Mouse (Mus musculus): ENCODE results near the gene Apoe.

Apoe gene

DNA sequence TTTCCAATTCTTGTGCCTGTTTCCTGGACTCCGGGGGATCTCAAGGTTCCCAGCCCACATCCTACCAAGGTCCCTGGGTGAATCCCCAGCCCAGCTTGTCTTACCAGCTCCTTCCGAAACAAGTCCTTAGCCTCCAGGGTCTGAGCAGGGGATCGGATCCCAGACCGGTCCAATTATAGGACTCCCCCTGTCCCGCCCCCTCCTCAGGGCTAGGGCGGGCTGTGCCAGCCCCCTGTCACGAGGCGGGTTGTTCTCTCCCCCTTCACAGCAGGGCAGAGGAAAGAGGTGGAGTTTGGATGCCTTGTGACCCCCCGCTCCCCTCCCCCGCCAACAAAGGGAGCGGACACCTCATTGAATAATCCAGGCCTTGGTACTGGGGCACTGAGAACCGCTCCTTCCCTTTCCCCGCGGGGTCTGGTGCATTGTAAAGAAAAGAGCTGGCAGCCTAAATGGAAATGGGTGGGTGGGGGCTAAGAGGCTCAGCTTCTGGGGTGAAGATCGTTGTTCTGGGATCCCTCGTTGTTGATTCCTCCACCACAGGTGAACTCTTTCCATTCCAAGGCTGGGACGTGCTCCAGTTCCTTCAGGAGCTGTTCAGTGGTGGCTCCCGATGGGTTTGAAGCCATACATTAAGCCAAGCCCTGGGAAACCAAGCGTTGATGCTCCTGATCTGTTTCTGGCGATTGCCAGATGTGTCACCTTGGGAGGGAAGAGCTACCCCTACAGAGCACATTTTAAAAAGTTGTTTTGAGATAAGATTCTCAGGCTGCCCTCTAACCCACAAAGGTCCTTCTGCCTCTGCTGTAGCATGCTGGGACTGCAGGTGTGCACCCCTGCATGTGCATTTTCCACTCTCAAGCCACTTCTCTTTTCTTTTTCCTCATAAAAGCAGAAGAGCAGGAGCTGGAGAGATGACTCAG lies at the start of gene Apoe:
Apoe (minus strand) TSS at position 282 of the 920 bp plus-strand sequence.
- ChIA-PET POLR2A (interaction anchor here (0.5 to 19.8 kb wide), 115 partner anchors 8 to 526 kb away, joined by 3 to 415 read pairs (median 5); partner anchors contain the start of genes Clptm1 (in 3 of the 4), Tomm40 (in 3 of the 4), Apoc1 (in 2 of the 4) and Apoc2 (in 2 of the 4)), CTCF (interaction anchor here (0.5 to 9.6 kb wide), 26 partner anchors 13 to 294 kb away, joined by 3 to 156 read pairs (median 5); partner anchors contain the start of genes Tomm40 (in 3 of the 4) and Clptm1 (in 2 of the 4))

DNA sequence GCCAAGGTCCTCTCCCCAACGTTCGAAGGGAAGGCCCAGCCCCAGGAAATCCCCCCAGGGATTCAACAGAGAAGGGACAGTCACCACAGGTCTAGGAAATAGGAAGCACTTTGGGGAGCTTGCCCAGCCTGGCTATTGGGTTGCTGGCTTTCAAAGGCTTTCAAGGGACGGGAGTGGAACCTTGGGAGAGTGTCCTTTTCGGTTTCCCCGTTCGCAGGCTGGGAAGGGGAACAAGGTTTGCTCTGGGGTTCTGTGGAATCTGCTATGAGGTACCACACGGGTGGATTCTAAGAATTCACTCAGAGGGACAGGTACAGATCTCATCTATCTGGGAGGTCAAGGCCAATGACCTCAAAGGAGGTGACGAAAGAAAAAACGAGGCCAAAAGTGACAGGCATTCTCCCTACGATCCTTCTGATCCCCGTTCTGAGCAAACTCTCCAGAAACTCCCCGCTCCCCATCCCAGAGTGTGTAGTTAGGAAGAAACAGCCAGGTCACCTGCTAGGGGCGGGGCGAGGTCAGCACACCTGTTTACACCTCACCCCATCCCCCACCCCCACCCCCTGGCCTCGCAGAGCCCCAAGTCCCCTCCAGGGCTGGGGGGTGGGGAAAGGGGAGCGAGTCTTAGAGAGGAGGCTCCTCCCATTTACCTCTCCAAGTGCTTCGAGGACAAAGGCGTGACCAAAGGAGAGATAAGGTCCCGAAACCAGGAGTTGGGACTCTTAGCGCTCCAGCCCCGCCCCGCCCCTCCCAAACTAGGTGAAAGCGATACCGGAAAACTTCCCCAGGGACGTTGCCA lies 48.6 kb upstream of the Apoe start:
- ChIA-PET POLR2A (interaction anchor here in 2 of 4 experiments (0.6 to 2.6 kb wide), 16 partner anchors 12 to 161 kb away, joined by 3 to 23 read pairs (median 5); partner anchors contain the start of genes Bcam (in 2 of the 2), Apoc1 (in 1 of the 2), Apoe (in 1 of the 2) and Clptm1 (in 1 of the 2)), CTCF (interaction anchor here in 3 of 4 experiments (0.7 to 2.1 kb wide), 3 partner anchors 53 to 154 kb away, joined by 3 to 17 read pairs (median 4); no protein-coding TSS in a partner anchor)

DNA sequence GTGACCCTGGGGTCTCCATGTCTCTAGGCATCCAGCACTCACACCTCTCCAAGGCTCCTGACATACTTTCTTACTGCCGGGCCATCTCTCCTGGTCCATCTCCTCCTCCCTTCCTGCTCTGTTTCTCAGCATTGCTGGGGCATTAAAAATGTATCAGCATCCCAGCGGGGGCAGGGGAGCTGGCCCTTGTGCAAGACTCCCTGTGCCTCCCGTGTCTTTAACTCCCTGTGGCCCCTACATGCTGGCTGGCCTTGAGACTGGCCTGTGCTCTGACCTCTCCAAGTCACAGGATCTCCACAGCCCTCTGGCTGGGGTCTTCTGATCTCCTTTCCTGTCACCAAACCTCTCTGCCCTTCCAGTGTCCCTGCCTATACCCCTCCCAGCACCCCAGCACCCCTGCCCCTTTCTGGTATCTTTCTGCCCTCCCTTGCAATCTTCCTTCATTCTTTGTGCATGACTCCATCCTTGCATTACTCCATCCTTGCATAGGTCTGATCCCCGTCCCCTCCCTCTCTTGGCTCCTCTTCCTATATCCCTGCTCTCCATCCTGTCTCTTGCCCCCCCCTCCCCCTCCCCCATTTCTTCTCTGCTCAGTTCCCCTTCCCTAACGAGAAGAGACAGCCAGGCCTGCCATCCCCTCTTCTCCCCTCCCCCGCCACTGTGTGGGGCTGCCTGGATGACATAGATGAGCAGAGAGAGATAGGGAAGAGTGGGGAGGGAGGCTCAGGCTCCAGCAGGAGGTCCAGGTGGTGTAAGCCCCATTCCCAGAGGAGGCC lies 47.6 kb upstream of the Apoe start:
- POLR2A ChIA-PET, result interaction anchor here in 2 of 4 experiments (0.6 to 7.3 kb wide), 4 partner anchors 24 to 72 kb away, joined by 3 to 70 read pairs (median 5); partner anchors contain the start of genes Apoe (in 1 of the 2) and Bcam (in 1 of the 2)
- CTCF ChIA-PET, result interaction anchor here in 1 of 4 experiments (0.8 kb wide), 1 partner anchor 223 kb away, joined by 4 read pairs; no protein-coding TSS in a partner anchor

DNA sequence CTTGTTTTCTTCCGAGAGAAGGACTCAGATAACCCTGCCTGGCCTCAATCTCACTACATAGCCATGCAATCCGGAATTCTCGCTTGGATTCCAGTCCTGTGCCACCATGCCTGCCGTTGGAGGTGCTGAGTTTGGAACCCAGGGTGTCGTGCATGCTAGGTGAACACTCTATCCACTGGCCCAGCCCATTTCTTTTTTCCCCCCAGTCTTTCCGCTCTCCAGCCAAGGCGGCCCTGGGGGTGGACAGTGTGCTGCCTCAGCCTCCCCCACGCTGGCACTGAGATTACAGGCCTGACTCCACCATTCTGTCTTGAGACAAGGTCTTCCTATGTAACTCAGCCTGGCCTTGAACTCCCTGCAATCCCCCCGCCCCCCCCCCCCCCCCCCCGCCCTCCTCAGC lies 47.0 kb upstream of the Apoe start:
- CTCF ChIA-PET, result interaction anchor here in 1 of 4 experiments (0.8 kb wide), 1 partner anchor 223 kb away, joined by 4 read pairs; no protein-coding TSS in a partner anchor
- POLR2A ChIA-PET, result interaction anchor here in 2 of 4 experiments (1.4 to 7.3 kb wide), 3 partner anchors 14 to 78 kb away, joined by 5 to 70 read pairs (median 6); partner anchors contain the start of gene Apoe (in 1 of the 2)

DNA sequence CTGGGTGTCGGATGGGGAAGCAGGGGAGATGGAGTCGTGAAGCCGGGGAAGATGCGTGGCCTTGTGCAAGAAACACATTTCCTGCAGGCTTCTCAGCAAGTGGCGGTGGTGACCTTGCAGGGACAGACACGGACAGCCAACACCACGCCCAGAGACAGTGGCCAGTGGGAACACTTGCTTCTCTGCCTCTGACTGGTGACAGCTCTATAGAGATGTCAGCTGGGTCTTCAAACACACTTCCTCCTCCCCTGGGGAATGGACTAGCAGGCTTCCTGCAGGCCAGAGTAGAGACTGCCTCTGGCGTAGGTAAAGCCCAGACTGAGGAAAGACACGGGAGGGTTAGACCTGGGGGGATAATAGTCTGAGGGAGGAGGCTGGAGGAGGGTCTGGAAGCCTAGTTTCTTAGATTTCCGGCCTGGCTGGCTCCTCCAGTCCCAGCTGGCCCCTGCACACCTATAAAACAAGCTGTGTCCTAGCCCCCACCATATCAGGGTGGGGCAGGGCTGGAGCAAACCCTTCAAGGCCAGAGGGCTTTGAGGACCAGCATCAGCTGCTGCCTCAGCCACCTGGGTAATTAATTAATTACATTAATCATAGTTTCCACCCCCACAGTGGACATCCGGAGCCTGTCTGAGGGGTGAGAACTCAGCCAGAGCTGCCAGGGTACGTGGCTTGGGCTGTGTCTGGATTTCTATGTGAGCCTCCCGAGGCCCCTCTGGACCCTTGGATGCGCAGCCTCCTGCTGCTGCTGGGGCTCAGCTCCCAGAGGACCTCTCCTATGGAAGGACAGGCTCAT lies 45.8 kb upstream of the Apoe start:
- CTCF ChIA-PET, result interaction anchor here in 2 of 4 experiments (0.6 to 1.0 kb wide), 3 partner anchors 11 to 172 kb away, joined by 3 read pairs; no protein-coding TSS in a partner anchor
- POLR2A ChIA-PET, result interaction anchor here (0.6 to 7.3 kb wide), 12 partner anchors 9 to 155 kb away, joined by 3 to 70 read pairs (median 4); partner anchors contain the start of genes Apoe (in 2 of the 4) and Tomm40 (in 1 of the 4)

DNA sequence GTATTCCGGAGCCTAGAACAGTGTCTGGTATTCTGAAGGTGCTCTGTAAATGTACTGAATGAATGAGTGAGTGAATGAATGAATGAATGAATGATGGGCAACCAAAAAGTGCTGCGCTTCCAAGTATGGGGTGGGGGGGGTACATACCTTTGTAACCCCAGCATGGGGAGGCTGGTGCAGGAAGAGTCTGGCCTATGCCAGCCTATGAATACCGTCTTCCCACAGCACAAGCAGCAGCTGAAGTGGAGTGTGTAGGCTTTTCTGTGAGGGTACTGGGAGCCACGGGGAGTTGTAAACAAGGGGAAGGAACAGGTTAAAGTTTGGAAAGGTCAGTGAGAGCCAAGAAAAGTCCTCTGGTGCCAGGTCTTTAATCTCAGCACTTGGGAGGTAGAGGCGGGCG lies 44.8 kb upstream of the Apoe start:
- ChIA-PET POLR2A (interaction anchor here in 2 of 4 experiments (1.8 to 7.3 kb wide), 4 partner anchors 26 to 46 kb away, joined by 4 to 70 read pairs (median 54); partner anchors contain the start of genes Tomm40 (in 2 of the 2) and Apoe (in 1 of the 2)), CTCF (interaction anchor here in 2 of 4 experiments (1.0 to 1.3 kb wide), 2 partner anchors 75 to 384 kb away, joined by 3 to 4 read pairs; no protein-coding TSS in a partner anchor)

DNA sequence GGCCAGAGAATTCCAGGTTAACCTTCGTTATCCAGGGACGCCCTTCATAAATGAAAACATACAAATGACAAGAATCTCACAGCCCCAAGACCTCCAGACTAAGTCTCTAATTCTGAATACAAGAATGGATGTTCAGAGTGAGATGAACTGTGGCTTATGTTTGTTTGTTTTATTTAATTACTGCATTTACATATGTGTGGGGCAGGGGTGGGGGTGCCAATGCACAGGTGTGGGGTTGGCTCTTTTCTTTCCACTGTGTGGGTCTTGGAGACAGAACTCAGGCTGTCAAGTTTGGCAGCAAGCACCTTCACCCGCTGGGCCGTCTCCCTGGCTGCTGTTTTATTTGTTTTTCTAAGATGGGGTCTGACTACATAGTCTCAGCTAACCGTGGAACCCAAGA lies 43.5 kb upstream of the Apoe start:
- ChIA-PET CTCF (interaction anchor here in 3 of 4 experiments (0.6 to 2.6 kb wide), 15 partner anchors 11 to 153 kb away, joined by 3 to 41 read pairs (median 6); partner anchors contain the start of gene Tomm40 (in 1 of the 3)), POLR2A (interaction anchor here (0.7 to 7.3 kb wide), 38 partner anchors 8 to 379 kb away, joined by 3 to 70 read pairs (median 7); partner anchors contain the start of genes Apoe (in 2 of the 4), Nectin2 (in 2 of the 4), Tomm40 (in 2 of the 4) and Apoc1 (in 1 of the 4))

DNA sequence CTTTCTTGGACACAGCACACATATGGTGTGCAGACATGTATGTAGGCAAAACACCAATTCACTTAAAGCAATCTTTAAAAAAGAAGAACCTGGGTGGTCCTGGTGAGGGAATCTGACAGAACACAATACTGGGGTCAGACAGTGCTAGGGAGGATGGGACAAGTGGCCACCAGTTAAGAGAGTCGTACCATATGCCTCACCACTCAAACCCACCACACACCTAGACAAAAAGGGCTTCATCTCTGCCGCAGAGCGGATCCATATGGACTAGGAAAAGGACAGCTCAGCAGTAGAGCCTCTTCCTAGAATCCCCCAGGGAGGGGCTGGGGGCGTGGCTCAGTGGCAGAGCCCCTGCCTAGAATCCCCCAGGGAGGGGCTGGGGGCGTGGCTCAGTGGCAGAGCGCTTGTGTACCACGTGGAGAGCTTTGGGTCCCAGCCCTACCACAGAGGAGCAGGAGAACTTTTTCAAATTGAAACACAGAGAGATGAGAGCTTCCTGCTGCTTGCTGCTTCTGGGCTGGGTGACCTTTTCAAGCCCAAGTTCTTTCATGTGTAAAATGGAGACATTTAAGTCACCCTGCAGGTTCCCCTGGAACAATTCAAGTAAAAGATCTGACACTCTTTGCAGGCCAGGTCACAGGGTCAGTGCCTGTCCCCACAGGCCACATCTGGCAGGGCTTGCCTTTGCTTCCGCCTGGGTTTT lies 42.5 kb upstream of the Apoe start:
- CTCF ChIA-PET, result interaction anchor here (0.5 to 3.2 kb wide), 51 partner anchors 8 to 336 kb away, joined by 3 to 41 read pairs (median 4); partner anchors contain the start of genes Cblc (in 3 of the 4), Bcam (in 2 of the 4), Nectin2 (in 2 of the 4) and Tomm40 (in 2 of the 4)
- POLR2A ChIA-PET, result interaction anchor here (0.5 to 7.3 kb wide), 92 partner anchors 8 to 857 kb away, joined by 3 to 70 read pairs (median 5); partner anchors contain the start of genes Apoe (in 3 of the 4), Bcam (in 3 of the 4), Tomm40 (in 3 of the 4) and Bcl3 (in 2 of the 4)

DNA sequence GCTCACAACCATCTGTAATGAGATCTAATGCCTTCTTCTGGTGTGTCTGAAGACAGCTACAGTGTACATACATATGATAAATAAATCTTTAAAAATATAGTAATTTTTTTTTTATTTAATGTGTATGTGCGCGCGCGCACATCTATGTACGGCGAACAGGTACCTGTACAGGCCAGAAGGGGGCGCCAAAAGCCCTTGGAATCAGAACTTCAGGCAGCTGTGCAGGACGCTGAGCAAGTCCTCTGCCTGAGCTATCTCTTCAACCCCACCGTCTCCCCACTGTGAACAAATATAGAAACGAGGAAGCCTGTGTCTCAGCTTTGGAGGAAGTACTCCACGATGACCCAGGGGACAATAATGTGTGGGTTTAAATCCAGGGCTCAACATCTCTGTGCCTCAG lies 41.3 kb upstream of the Apoe start:
- ChIA-PET POLR2A (interaction anchor here in 3 of 4 experiments (0.6 to 7.3 kb wide), 36 partner anchors 9 to 167 kb away, joined by 3 to 70 read pairs (median 8); partner anchors contain the start of genes Apoe (in 2 of the 3), Bcam (in 2 of the 3), Tomm40 (in 2 of the 3) and Nectin2 (in 1 of the 3)), CTCF (interaction anchor here (0.6 to 3.2 kb wide), 51 partner anchors 9 to 378 kb away, joined by 3 to 41 read pairs (median 4); partner anchors contain the start of genes Bcam (in 2 of the 4), Cblc (in 2 of the 4), Nectin2 (in 2 of the 4) and Apoe (in 1 of the 4))

DNA sequence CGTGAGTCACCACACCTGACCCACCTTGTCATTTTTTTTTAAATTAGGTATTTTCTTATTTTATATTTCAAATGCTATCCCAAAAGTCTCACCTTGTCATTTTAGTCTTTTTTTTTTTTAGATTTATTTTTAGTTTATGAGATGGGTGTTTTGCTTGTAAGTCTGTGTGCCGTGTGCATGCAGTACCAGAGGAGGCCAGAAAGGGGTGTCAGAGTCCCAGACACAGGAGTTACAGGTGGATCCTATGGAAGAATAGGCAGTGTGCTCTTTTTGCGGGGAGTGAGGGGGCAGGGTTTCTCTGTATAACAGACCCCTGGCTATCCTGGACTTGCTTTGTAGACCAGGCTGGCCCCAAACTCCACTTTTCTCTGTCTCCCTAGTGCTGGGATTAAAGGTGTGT lies 39.8 kb upstream of the Apoe start:
- CTCF ChIA-PET, result interaction anchor here in 1 of 4 experiments (3.2 kb wide), 1 partner anchor 11 kb away, joined by 10 read pairs; no protein-coding TSS in a partner anchor
- POLR2A ChIA-PET, result interaction anchor here in 2 of 4 experiments (1.3 to 6.3 kb wide), 4 partner anchors 22 to 52 kb away, joined by 3 to 50 read pairs (median 12); partner anchors contain the start of gene Tomm40 (in 1 of the 2)

DNA sequence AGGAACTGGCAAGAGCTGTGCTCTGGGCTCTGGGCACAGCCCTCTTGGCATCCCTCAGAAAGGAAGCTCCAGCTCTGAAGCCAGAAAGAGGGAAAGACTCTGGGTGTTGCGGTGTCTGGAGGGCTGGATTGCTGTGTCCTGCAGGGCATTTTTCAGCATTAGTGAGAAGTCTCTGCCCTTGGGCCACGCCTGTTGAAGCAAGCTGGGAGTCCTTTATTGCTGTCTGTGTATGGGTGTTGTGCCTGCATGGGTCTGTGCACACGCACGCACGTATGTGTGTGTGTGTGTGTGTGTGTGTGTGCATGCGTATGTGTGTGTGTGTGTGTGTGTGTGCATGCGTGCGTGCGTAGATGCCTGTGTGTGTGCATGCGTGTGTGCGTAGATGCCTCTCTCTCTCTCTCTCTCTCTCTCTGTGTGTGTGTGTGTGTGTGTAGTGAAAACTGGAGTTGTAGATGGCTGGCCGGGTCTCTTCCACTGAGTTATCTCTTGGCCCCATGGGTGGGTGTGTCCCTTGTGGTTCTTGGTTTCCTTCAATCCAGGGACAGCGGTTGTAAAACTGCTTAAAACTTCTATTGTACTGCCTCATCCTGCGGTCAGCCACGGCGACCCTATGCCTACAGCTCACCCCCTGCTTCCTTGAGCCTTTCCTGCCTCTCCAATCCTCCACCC lies 37.5 kb upstream of the Apoe start:
- POLR2A ChIA-PET, result interaction anchor here in 3 of 4 experiments (0.6 to 2.3 kb wide), 8 partner anchors 12 to 39 kb away, joined by 3 to 12 read pairs (median 6); partner anchors contain the start of genes Tomm40 (in 2 of the 3) and Apoe (in 1 of the 3)
- CTCF ChIA-PET, result interaction anchor here in 3 of 4 experiments (0.6 to 1.5 kb wide), 6 partner anchors 13 to 192 kb away, joined by 3 to 7 read pairs (median 3); partner anchors contain the start of genes Cblc (in 1 of the 3) and Tomm40 (in 1 of the 3)

DNA sequence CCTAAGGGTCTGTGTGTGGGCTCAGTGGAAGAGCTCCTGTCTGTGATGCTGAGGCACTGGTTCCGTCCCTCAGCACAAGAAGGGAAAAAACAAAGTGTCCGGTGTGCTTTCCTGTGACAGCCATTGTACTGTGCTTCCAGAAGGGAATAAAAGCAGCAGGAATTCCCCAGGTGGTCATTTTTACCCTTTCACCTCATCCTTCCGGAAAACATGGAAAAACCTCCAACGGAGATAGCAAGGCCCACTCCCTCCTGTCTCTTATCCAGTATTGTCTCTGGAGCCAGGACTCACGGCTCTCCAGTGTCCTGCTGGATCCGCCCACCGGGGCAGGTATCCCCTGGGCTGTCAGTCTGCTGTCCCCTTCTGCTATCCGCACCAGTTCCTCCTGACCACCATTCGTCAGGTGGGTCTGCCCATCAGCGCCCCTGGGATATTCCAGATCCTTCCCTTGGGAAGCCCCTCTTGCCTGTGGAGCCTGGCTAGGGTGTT lies 35.2 kb upstream of the Apoe start:
- CTCF ChIA-PET, result interaction anchor here in 1 of 4 experiments (0.5 to 1.8 kb wide), 2 partner anchors 16 to 65 kb away, joined by 3 to 4 read pairs; partner anchors contain the start of gene Nectin2
- POLR2A ChIA-PET, result interaction anchor here in 3 of 4 experiments (1.1 to 1.9 kb wide), 6 partner anchors 11 to 36 kb away, joined by 3 to 6 read pairs (median 4); partner anchors contain the start of genes Apoe (in 1 of the 3) and Tomm40 (in 1 of the 3)

DNA sequence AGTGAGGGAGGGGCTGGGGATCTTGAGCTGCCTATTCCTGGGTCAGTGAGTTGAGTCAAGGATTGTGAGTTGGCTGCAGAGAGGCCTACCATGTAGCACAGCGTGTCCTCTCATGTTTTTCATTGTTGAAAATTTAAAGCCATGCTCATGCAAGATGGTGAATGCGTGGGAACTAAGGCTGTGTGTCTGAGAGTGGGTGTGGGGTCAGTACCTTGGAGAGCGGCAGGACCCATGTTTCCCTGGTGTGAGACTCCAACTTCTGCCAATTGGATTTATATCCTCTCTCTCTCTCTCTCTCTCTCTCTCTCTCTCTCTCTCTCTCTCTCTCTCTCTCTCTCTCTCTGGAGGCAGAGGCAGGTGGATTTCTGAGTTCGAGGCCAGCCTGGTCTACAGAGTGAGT lies 27.6 kb upstream of the Apoe start:
- ChIA-PET POLR2A (interaction anchor here in 2 of 4 experiments (0.7 to 2.0 kb wide), 4 partner anchors 11 to 61 kb away, joined by 3 to 8 read pairs (median 6); partner anchors contain the start of gene Tomm40 (in 1 of the 2)), CTCF (interaction anchor here in 2 of 4 experiments (1.5 to 1.8 kb wide), 2 partner anchors 14 to 58 kb away, joined by 4 read pairs; no protein-coding TSS in a partner anchor)

Measured in embryonic stem cell, embryonic (primary cell).